Mouse (Mus musculus) heart, embryonic 13.5 days (tissue): Measurements from ENCODE around the gene Tdrd12. TPM values are rescaled to one million over a fixed set of nuclear protein-coding genes. Genes with fewer than 3 reads are reported as not detected.

Experiments used
- ATAC-seq: fragments of 200-750 bp; cut with Nextera tagmentation; 2 replicates; pipeline ENCODE4 v1.8.0; 2017; ENCODE audit warnings: moderate TSS enrichment; ENCODE audit not compliant: insufficient number of reproducible peaks, low FRiP score, low TSS enrichment; ENCODE audit errors: extremely low read depth
- H3K27ac ChIP-seq: fragments of 300-500 bp; sonication (generic); replicated peaks from 2 replicates; pipeline ENCODE4 v1.5.1; 2015; ENCODE audit warnings: moderate library complexity, mild to moderate bottlenecking, inconsistent platforms
- H3K27me3 ChIP-seq: fragments of 300-500 bp; sonication (generic); replicated peaks from 2 replicates; pipeline ENCODE4 v1.6.1; 2015; ENCODE audit warnings: mild to moderate bottlenecking, inconsistent platforms
- H3K36me3 ChIP-seq: fragments of 300-500 bp; sonication (generic); 2 replicates; pipeline ENCODE4 v1.6.1; 2015; ENCODE audit warnings: mild to moderate bottlenecking, inconsistent platforms
- H3K4me1 ChIP-seq: fragments of 300-500 bp; sonication (generic); 2 replicates; pipeline ENCODE4 v1.6.1; 2015; ENCODE audit warnings: inconsistent platforms
- H3K4me2 ChIP-seq: fragments of 300-500 bp; sonication (generic); 2 replicates; pipeline ENCODE4 v1.6.1; 2015; ENCODE audit warnings: inconsistent platforms, mild to moderate bottlenecking, moderate library complexity
- H3K4me3 ChIP-seq: fragments of 300-500 bp; sonication (generic); 2 replicates; pipeline ENCODE4 v1.5.1; 2015; ENCODE audit warnings: moderate library complexity, mild to moderate bottlenecking, inconsistent platforms
- H3K9ac ChIP-seq: fragments of 300-500 bp; sonication (generic); 2 replicates; pipeline ENCODE4 v1.6.1; 2015; ENCODE audit warnings: inconsistent platforms, mild to moderate bottlenecking, moderate library complexity
- H3K9me3 ChIP-seq: fragments of 300-500 bp; sonication (generic); 2 replicates; pipeline ENCODE4 v1.6.1; 2016; ENCODE audit warnings: inconsistent platforms
- WGBS: fragments of 180-500 bp; shearing (Covaris S2); methylation state at CpG from one replicate; pipeline ENCODE4 v1.1.7; 2015; ENCODE audit warnings: mixed read lengths; 5-methylcytosine and 5-hydroxymethylcytosine counted together
- polyA plus RNA-seq: library from polyadenylated mRNA; unstranded; fragments of >200 nt; fragmentation: Nextera tagmentation; extraction: Ambion mirVana; gene quantifications from 2 replicates; pipeline ENCODE4 v1.2.1, GENCODE M21; 2015

Tdrd12 gene
- polyA plus RNA-seq, 1 experiment from 2014 or later: 0.99 TPM

DNA sequence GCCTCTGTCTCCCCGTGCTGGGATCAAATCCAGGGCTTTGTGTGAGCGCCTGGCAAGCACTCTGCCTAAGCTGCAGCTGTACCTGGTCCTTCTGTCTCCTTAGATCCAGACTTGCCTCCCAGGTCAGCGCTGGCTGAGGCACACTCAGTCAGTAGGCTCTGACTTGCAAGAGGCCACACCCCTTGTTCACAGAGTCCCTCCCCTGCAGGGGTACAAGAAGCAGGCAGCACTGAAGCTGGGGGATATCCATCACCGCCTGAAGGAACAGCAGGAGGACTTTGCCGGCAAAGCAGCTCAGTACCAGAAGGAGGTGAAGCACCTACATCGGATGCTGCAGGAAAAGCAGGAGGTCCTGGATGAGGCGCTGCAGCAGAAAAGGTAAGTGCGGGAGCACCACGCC, 102.3 kb downstream of the Tdrd12 start:
- Histone ChIP-seq H3K36me3 (peaks cover 90% of the 10 kb centered on the region), H3K4me1 (no peaks in the 10 kb centered on the region), H3K27ac (no peak overlapping the region), H3K4me2 (no peak overlapping the region), H3K27me3 (no peaks in the 10 kb centered on the region), H3K9ac (no peak overlapping the region), H3K9me3 (no peaks in the 10 kb centered on the region), H3K4me3 (no peak overlapping the region)
- no peak for ATAC-seq
- WGBS: 86% methylated on average over 9 of the region's 9 CpGs

- Histone ChIP-seq H3K27ac (no peak overlapping the region), H3K9me3 (no peaks in the 10 kb centered on the region), H3K9ac (no peak overlapping the region), H3K36me3 (peaks cover 92% of the 10 kb centered on the region), H3K4me3 (no peak overlapping the region), H3K4me1 (no peaks in the 10 kb centered on the region), H3K4me2 (no peak overlapping the region), H3K27me3 (no peaks in the 10 kb centered on the region)
- WGBS: 88% methylated on average over 10 of the region's 10 CpGs
- ATAC-seq: no peak
These were observed 109.4 kb downstream of the Tdrd12 start for GRCm38 (mm10) chr7:35428146-35428545.

DNA sequence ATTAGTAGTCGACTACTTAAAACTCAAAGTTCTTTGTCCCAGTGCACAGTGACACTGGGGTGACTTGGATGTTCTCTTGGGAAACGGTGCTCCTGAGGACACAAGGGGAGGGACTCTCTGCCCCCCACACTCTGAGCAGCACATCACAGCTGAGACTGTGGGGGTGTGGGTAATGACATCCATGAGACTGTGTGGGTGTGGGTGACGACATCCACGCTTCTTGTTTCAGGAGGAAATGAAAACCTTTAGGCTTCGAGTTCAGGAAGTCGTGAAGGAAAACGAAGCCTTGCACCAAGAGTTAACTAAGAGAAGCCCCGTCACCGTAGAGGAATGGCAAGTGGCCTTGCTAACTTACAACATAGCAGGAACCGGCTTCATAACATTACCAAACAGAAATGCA, 114.5 kb downstream of the Tdrd12 start:
- no peak overlapping the region for H3K27ac ChIP-seq
- WGBS: 86% methylated on average over 10 of the region's 10 CpGs
- no peak for ATAC-seq
- no peak overlapping the region for H3K4me2 ChIP-seq
- H3K4me3 ChIP-seq: no peak overlapping the region
- no peaks in the 10 kb centered on the region for H3K9me3 ChIP-seq
- no peaks in the 10 kb centered on the region for H3K4me1 ChIP-seq
- H3K27me3 ChIP-seq: no peaks in the 10 kb centered on the region
- no peak overlapping the region for H3K9ac ChIP-seq
- H3K36me3 ChIP-seq: peaks cover 93% of the 10 kb centered on the region

Other genes starting within 250 kb of the Tdrd12 start
- gene Gpatch1, start 219.3 kb downstream of the Tdrd12 start, polyA plus RNA-seq: 11.0 and 11.4 TPM in 2 replicates
- gene Rhpn2, start 203.6 kb downstream of the Tdrd12 start, polyA plus RNA-seq: 5.3 and 6.0 TPM in 2 replicates
- 13.3 and 14.0 TPM in 2 replicates for gene Faap24, start 140.9 kb downstream of the Tdrd12 start, polyA plus RNA-seq
- 37.3 and 39.2 TPM in 2 replicates for gene Cep89, start 140.7 kb downstream of the Tdrd12 start, polyA plus RNA-seq
- 0.79 and 1.2 TPM in 2 replicates for gene Slc7a9, start 88.9 kb downstream of the Tdrd12 start, polyA plus RNA-seq
- 89.9 and 104 TPM in 2 replicates for gene Nudt19, start 18.6 kb upstream of the Tdrd12 start, polyA plus RNA-seq
- gene Rgs9bp, start 47.8 kb upstream of the Tdrd12 start, polyA plus RNA-seq: 0.49 and 0.51 TPM in 2 replicates
- 15.3 and 15.6 TPM in 2 replicates for gene Ankrd27, start 48.5 kb upstream of the Tdrd12 start, polyA plus RNA-seq
- 260 and 285 TPM in 2 replicates for gene Pdcd5, start 109.8 kb upstream of the Tdrd12 start, polyA plus RNA-seq
- 11.2 and 14.3 TPM in 2 replicates for gene Dpy19l3, start 216.7 kb upstream of the Tdrd12 start, polyA plus RNA-seq